Mouse (Mus musculus) kidney, postnatal 25 days (tissue): ENCODE measurements around the gene 4930555G01Rik.
"Not testable (repeated sequence)": the region's sequence is repeated elsewhere in the genome, so short reads cannot be mapped to it uniquely, and the experiment has no call there.

Source experiments
- DNase-seq, 2 experiments: peaks; one replicate each; pipeline ENCODE4 v3.0.0; 2021; ENCODE audit warnings: mixed read lengths in 2 of 2

Gene 4930555G01Rik

GRCm38 (mm10) chr14:5050329-5050728, at the start of gene 4930555G01Rik:
TSS of gene 4930555G01Rik (plus strand) at chr14:5050629.
- not testable (repeated sequence) for DNase-seq

DNA sequence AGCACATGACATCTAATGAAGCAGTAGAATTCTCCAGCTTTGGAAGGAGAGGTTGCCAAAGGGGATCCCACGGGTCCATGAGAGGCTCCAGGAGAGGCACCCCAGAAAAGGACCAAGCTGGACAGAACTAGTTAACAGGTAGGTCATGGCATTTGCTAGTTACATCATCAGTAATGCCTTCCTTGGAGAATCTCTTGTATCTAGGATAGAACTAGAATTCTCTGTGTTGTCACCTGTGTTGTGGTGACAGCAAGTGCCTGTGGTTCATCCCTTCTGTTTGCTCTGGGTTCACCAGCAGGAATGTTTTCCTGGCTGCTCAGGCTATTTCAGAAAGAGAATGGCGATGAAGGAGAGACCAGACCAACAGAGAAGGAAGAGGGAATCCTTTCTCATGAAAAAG, 34.8 kb upstream of the 4930555G01Rik start, which contains the start of gene Gm3298:
Gene Gm3298 (plus strand): TSS at position 301 of the 400 bp plus-strand sequence.
- not testable (repeated sequence) for DNase-seq

DNA sequence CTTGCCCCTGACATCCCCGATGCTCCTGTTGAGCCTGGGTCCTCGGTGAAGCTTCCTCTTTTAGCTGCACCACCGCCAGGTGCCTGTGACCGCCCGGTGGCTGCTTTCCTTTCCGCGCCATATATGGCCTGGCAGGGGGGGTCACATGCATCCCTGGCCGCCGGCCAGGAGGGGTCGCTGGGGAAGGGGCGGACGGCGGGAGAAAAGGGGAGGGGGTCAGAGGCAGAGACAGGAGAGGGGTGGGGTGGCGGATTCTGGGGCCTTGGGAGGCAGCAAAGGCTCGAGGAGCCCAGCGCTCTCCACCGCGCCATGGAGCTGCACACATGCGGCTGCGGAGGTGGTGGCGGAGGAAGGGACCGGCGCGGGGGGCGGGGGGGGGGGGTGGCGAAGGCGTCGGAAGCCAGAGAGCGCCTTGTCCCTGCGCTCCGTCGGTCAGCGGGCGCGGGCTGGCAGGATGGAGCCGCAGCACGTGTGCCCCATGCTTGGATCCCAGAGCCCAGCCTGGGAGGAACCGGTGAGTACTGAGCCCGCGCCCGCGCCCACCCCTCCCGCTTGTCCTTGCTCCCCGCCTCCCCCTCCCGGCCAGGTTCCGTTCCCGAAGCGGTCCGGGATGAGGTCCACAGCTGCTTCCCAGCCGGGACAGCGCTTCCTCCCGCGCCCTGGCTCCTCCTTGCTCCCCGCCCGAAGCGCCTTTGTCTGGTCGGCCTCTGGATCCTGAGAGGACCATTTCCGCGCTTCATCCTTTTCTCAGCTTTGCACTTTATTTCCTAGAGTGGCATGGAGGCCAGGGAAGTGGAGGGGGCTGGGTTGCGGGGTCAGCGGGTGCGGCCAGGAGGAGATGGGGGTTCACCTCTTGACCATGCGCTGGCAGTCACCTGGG, 20.4 kb downstream of the 4930555G01Rik start, which contains the start of gene Gm8281:
Gene Gm8281 (plus strand): TSS at position 430 of the 880 bp plus-strand sequence.
- peak in 1 of 2 experiments; percentile 24 for DNase-seq
